Mouse (Mus musculus) urinary bladder, postnatal 4 days (tissue): ENCODE results near the gene Dld.

Source experiments
- DNase-seq, 2 experiments: peaks; one replicate each; pipeline ENCODE4 v3.0.0; 2021 to 2022; ENCODE audit warnings: low spot score in 2 of 2

Gene Dld

DNA sequence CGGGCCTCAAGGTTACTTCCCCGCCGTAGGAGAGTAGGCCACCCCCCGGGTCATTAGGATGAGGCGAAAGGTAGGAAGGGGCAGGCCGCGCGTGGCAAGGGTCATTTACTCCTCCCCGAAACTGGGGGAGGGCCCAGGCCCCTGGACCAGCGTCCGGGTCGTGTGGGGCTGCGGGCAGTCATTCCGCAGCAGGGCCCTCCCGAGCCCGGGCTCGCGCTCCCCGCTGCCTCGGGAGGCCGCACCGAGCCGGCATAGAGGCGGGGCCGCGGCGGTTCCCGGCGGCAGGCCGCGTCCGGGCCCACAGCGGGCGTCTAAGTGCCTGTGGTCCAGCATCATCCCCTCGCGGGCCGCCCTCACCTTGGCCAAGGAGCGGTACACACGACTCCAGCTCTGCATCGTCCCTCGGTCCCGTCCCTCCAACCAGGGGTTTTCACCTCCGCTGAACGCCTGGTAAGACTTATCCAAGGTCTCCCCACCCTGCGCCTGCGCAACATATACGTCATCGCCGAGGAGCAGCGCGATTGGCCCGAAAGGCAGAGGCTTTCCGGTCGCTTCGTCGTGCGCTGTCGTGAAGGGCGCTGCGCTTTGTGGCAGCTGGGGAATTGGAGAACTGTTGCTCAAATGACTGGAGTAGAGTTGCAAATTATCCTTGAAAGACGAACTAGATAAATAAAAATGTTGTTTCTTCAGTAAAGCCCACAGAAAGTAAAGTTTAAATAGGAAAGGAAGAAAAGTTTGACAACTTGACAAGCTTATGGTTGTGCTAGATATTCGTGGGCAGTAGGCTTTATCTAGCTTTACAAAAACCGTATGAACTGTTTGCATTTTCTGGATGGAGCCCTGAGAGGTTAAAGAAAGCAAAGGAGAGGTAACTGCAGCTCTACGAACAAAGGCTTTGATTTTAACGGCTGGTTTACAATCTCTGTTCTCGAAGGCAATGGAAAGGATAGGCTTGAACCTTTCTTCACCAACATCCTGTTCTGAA is at the start of gene Dld:
Dld (minus strand) TSS at position 510 of the 985 bp plus-strand sequence.
- peak; percentile 93 to 96 for DNase-seq

DNA sequence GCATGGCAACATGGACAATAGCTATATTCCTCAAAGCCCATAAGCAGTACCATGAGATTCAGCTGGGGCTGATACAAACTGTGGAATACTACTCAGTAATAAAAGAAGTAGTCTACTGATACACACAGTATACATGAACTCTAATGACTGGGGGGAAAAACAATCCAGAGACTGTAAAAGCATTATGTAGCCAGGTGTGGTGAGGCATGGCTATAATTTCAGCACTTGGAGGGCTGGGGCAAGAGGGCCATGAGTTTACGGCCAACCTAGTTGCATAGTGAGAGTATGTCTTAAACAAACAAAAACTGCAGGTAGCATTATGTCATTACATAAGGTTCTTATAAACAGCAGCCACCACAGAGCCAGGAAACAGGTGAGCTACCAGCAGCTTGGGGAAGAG is 49.6 kb upstream of the Dld start:
- no peak for DNase-seq

DNA sequence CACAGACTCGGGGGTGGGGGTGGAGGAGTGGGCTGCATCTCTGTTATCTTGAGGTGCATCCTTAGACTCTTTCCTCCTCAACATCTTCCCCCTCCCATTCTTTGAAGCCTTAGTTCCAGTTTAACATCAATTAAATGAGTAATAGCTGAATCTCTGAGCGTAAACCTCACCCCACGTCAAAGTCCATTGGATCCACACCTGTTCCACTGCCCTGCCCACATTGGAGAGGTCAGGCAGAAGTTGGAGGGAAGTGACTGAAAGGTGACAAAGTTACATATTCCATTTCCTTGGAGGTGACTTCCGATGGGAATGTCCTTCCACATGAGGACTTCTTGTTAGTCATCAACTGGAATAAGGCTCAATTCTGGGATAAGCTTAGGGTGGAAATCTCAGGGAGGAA is 46.5 kb upstream of the Dld start:
- no peak for DNase-seq

DNA sequence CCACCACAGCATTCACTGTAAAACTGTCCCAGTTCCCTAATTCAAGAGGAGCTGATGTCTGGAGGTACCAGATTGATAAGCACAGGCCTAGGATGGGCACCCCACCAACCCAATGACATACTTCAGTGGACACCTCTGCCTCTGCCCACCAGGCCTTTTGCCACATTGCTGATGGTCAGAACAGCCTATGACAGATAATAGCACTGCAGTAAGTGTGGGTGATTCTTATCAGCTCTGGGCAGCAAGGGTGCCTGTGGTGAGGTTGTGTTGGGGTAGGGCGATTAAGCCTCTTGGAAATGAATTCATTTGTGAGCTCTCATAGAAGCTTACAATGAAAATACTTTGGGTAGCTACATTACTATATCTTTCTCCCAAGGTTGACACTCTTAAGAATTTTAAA is 44.6 kb upstream of the Dld start:
- no peak for DNase-seq

DNA sequence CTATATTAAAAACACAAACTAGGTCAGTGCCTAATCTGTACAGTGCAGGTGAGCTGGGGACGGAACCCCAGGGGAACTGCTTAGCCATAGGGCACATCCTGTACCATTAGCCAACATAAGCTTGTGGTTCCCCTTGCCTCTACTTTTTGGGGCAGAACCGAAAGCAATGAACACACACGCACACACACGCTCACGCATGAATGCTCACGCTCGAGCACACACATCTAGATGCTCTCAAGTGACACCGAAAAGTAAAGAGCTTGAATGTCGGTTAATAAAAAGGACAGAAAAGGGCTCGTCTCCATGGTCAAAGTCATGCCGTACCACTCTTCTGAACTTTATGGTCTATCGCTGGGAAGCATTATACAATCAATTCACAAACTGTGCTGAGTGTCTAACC is 40.4 kb upstream of the Dld start:
- no peak for DNase-seq

DNA sequence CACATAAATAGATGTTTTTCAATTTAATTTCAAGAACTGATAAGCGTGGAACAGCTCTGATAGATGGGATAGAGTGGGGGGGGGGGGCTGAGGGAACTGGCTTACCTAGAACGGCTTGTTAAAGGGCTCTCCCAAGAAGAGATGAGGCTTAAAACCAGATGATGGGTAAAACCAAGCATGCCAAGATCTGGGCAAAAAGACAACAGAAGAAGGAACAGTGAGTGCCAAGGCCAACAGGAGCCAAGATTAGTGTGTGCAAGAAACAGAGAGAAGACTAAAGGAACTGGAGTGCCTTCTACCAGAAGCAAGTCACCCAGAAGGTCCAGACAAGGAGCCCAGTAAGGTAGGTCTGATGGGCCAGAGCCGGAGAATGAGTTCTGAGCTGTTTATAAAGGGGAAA is 39.3 kb upstream of the Dld start, which contains the start of gene Slc26a3:
Slc26a3 (plus strand) TSS at position 301 of the 400 bp plus-strand sequence.
- no peak for DNase-seq

DNA sequence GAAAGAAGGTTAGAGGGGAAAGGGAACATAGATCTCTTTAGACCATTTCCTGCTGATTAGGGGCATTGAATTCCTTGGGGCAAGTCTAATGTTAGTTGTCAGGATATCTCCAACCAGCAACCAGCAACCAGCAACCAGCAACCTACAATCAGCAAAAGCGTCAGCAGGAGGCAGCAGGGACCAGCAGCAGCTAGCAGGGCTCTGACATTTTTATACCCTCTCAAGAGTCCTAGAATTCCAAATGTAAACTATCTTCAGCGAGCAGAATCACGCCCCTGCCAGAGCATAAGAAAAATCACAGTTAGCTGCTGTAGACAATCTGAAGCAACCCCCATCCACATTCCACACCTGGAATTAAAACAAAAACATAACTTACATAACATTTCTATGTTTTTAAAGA is 36.0 kb upstream of the Dld start:
- no peak for DNase-seq

DNA sequence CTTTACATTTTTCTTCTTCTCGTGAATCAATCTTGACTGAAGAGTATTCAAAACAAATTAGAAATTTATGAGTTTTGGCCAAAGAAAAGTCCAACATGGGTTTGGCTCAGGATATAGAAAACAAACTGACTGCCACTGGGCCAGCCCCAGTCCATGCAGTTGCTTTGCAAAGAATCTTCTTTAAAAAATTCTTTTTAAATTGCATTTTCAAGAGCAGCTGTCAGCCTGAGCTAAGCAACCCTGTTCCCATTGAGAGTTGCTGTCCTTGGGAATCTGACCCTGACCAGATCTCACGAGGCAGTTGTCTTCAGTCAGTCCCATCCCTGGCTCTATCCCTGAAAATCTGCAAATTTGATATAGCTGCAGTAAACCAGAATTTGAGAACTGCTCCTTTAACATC is 31.2 kb upstream of the Dld start:
- DNase-seq, result no peak

DNA sequence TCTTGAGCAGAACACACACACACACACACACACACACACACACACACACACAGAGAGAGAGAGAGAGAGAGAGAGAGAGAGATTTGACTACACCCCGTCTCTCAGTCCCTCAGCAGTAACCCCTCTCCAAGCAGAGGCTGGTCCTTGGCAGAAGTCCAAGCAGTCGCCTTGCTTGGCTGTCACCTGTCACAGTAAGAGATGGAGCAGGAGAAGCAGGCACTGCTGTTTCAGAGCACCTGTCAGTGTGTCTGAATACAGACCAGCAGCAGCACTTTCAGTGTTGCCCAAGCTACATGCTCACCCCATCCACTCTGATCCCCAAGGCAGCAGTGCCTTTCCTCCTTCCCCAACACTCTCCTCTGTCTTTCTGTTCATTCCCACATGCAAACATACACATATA is 29.6 kb upstream of the Dld start:
- DNase-seq, result no peak

DNA sequence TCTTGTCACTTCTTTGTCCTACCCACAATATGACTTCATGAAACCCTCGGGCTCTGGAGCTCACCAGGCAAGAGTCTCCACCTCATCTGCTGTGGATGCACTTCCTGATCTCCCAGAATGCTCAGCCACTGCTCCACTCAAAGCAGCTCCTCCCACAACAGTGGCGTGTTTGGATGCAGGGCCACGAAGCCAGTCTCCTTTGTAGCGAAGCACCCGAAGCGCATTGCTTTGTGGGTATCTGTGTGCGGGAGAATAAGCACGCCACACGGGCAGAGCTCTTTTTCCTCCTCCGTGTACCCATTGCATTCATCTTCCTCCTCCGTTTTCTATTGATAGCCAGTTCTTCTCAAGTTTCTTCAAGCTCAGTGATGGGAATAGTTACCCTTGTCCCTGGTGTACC is 26.0 kb upstream of the Dld start:
- no peak for DNase-seq

DNA sequence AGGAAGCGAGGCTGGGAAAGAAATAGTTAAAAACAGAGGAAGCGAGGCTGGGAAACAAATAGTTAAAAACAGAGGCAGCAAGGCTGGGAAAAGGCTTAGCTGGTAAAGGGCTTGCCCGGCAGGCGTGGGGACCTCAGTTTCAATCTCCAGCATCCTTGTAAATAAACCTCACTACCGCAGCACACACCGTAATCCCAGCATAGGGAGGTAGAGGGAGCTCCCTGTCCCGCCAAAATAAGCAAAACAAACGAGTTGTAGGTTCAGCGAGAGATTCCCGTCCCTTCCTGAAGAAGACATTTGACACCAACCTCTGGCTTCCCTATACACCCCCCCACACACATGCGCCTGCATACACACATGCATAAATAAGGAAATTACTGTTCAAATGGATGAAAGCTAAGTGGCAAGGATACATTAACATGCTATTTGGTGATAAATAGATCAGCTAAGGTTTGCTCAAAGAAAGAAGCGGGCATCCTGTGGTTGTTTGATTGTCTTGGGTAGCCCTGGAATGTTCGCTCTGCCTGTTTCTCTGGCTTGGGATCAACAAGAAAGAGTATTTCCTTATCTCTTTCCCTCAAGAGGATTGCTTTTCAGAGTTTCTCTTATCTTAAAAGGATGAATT is 25.2 kb upstream of the Dld start:
- DNase-seq, result no peak

DNA sequence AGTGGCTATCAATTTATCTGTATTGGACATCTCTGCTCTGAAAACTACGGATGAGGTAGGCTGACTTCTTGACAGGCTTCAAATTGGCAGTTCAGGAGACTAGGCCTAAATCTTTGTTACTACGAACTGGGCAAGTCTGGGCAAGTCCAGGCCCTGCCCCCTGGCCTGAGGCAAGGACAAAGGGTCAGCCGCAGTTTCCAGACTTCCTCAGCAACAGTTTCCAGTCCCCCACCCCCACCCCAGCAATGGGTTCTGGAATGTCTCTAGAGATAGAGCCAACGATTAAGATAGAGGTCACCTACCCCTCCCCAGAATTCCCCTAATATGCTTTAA is 24.0 kb upstream of the Dld start:
- DNase-seq, result no peak

DNA sequence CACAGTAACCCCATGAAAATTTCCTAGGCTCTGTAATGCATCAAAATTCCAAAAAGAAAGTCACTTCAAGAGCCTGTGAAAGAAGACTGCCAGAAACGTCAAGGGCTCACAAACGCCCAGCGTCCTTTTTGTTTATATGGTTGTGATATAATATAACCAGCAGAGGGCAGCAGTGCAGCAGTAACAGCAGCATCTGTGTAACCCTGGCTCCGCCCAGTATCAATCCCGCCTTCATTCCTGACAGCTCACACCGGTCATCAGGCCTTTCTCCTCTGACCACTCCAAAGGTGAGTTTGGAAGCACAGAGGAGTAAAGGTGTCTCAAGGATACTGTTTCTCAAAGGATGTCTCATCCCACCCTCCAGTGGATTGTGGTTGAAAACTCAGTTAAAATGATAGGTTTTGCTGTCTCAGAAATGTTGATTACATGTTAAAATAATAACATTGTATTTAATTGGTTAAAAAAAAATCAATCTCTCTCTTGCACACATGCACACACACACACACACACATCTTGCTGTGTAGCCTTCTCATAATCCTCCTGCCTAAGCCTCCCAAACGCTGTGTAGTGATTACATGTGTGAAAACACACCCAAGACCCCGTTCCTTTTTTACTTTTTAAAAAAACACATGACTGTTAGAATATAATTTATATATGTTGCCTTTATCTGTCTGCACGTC is 23.5 kb upstream of the Dld start:
- DNase-seq, result peak; percentile 43 to 64

DNA sequence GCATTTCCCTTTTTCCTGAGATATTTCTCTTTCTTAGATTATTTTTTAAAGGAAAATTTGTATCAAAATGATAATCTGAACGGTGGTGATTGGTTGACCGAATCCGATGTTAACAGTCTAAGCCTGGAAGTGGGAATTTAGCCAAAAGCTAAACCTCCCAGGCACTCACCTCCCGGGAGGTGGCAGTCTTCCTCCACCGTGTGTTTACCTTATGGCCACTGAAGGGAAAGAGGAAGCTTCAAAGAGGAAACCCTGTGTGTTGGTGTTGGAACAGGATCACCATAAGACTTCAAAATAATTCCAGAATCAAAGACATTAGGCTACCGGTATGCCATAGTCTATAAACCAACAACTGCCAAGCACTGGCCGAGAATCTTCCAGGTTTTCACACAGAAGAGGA is 18.4 kb upstream of the Dld start:
- DNase-seq, result no peak

DNA sequence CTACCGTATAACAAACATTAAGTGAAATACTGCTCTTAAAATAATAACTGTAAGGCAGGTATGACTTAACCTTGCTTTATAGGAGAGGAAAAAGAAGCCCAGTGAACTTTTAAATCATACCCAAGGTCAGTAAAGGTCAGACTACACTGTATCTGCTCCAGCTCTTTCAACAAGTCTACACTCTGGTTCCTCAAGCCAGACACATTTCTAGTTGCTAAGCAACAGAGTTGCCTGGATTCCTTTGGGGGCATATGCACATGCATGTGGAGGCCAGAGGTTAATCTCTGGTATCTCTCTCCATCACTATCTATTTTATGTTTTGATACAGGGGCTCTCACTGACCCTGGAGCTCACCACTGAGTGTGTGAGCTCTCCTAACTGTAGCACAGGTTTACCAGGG is 17.9 kb upstream of the Dld start:
- DNase-seq, result no peak

DNA sequence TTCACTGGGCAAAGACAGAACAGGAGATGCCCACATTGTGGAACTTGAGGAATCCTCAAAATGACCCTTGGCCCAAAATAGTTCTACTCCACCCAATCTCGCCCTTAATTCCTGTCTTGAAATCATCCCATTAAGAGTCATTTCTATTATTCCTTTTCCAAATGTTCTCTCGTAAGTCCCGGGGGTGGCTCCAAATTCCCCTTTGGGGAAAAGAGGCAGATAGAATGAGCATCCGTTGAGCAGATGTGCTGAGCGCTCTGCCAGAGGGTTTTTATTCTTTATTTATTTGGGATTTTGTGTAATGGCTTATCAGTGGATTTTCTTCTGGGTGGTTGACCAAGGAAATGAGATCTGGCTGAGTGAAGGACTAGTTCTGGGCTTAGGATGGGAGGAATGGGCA is 16.5 kb upstream of the Dld start:
- no peak for DNase-seq

DNA sequence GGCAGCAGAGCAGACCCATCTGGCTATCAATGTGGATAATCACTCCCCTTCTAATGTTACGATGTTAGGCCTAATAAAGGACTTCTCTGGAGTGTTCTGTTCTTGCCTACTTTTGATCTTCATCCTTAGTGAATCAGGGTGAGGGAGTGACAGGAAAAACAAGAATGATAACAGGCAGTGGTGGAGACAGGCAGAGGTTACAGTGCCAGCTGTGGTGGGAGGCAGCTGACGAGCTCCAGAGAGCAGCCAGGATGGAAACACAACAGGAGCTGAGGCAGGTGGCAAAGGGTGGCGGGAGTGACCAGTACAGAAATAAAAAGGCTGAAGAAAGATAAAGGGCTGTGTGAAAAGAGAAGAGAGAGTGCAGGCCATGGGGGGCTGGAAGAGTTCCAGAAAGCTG is 15.2 kb upstream of the Dld start:
- no peak for DNase-seq

DNA sequence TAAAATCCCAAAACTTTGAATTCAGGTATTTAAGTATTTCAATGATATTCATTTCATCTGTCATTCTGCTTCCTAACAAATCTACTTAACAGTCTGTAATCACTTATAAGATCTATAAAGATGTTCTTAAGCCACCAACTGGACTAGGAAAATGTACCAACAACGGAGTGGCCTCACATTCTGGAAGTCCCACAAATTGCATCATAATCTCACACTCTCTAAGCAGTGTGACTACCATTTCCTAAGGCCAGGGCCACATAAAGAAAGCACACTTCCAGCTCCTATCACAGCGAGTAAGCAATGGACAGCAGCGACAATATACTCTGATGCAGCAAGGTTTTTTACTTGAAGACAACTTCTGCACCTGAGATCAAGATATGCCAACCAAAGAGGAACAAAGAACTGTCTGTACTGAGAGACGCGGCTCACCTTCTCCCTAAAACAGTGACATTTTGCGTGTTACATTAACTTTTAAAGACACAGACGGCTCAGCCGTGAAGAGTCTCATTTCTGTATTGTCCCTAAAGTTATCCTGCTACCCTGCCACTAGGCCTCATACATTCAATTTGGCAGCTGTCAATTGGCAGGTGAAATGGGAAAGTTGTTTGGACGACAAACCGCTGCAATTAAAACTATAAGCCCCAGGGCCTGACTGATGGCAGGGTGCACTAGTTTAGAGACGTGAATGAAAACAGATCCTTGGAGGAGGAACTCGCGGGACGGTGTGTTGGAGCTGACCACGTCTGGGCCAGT is 886 bp downstream of the Dld start:
- DNase-seq, result no peak

DNA sequence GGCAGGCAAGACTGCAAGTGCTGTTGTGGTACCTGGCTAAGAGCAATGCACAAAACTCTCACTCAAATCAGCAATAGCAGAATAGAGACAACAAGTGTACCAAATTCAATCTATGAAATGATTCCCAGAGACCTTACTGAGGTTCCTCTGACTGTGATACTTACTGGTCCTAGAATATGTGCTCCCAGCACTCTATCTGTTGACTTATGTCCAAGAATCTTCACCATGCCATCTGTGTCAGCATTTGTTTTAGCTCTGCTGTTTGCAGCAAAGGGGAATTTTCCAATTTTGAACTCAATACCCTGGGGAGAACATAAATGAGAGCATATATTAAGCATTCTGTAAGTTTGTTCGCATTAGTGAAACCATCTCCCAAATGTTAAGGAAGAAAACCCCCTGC is 18.0 kb downstream of the Dld start:
- no peak for DNase-seq

DNA sequence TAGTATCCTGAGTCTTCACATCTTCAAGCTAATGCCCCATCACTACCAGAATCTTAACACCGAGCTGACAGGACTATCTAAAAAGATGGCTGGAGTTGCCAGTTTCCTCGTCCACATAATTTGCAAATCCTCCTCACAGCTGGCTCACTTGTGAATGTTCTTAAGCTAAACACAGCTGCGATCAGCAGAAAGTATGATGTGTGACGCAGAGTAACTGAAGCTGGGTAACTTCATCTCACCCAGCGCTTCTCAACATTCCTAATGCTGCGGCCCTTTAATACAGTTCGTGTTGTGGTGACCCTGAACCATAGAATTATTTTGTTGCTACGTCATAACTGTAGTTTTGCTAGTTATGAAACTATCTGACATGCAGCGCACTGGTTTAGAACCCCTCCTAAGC is 24.1 kb downstream of the Dld start:
- peak in 1 of 2 experiments; percentile 3 for DNase-seq

DNA sequence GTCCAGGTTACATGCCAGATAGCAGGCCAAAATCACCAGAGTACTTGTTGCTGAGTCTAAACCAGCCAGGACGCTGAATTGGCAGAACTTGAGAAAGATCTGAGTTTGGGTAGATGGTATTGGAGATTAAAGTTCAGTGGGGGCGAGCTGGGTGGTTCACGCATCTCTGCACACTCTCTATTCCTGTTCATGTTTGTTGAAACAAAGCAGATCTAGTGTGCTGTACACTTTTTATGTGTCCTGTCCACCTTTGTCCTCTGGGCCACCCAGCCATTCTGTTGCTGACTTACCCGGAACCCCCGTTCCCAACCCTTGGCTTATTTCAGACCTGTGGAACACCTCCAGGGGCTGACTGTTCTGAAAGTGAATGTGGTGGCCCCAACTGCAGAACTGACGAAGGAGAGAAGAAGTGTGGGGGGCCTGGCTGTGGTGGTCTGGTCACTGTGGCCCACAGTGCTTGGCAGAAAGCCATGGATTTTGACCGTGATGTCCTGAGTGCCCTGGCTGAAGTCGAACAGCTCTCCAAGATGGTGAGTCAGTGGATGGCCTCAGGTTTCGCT is 28.0 kb downstream of the Dld start:
- DNase-seq, result peak in 1 of 2 experiments; percentile 19

DNA sequence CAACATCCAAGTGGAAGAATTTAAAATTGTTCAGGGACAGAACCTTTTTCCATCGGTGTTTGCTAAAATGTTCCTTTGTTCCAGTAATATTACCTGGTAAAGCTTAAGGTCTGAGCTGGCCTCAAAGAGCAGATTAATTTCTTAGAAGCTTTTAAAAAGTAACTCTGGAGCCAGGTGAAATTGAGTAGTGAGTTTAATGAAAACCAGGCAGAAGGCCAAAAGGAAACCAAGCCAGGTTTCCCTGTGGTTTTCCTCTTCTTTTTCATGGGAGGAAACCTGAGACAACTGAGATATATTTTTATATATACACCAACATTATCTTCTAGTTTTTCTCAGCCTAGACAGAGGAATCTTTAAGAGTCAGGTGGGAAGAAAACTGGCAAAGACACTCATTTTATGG is 29.7 kb downstream of the Dld start:
- peak in 1 of 2 experiments; percentile 2 for DNase-seq
